Mouse (Mus musculus) adrenal gland, postnatal 10 days (tissue): ENCODE data around the gene Gm10337. TPM values are rescaled to one million over a fixed set of nuclear protein-coding genes. Genes with fewer than 3 reads are reported as not detected.
A peak's percentile ranks its signal among the peaks of the same experiment; 100 is the strongest.

ENCODE experiments used
- DNase-seq: peaks from one replicate; pipeline ENCODE4 v3.0.0; 2021; ENCODE audit warnings: mixed read lengths
- total RNA-seq, 2 experiments: library from RNA; stranded (reverse); gene quantifications; 2 replicates each; pipeline ENCODE4 v1.2.3; 2021

The Gm10337 gene
- total RNA-seq, 2 experiments from 2014 or later: 3.7 to 4.1 TPM

DNA sequence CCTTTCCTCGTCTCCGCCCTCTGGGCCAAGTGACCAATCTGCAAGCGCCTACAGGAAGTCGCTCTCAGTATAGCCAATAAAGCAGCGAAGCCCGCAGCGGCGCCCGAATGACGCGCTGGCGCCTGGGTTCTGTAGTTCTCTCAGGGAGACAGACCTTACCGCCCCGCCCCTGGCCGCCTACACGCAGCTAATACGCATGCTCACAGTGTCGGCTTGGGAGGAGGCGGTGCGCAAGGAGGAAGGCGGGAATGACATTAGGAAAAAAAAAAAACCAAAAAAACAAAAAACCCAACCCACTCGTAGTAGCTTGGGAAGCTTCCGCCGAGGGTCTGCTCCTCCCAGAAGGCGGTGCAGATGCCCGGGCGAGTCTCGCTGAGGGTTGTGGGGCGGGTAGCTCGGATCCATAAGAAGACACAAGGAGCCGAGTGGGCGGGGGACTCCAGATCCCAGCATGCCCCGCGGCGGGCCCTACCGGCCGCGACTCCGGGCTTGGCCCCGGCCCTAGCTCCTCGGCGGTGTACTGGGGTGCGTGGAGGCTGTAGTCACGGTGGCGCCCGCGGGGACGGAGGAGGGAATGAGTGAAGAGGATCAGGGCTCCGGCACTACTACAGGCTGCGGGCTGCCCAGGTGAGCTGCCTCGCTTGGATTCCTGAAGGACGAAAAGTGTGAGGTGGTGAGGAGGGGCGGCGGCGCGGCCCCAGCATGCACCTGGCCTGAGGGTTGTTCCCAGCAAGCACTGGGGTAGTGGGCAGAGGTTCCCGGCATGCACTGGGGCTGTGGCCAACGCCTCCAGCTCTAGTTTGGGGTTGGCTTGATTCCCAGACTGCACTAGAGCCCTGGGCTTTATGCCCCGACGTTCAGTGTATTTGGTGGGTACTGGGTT is 14.7 kb downstream of the Gm10337 start, which contains the start of gene Tarbp2:
Tarbp2 (plus strand) TSS at position 217 of the 883 bp plus-strand sequence.
- DNase-seq: peak; percentile 99

GRCm38 (mm10) chr15:102518859-102519201 is 15.3 kb downstream of the Gm10337 start:
- no peak for DNase-seq

- DNase-seq: no peak
Observed at GRCm38 (mm10) chr15:102519211-102520141, 16.0 kb downstream of the Gm10337 start.

DNA sequence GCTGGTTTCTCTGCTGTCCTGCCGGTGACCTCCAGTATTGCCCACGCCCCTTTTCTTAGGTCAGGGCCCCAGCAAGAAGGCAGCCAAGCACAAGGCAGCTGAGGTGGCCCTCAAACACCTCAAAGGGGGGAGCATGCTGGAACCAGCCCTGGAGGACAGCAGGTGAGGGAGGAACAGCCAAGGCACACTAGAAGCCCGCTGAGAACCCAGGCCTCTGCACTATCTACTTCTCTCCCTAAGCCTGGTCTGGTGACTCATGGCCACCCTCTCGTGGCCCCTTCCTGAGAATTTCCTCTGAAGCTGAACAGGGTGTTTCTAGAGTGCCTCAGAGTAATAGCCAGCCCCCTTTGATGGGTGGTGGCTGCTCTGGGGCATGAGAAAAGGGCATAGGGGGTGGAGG is 16.9 kb downstream of the Gm10337 start:
- no peak for DNase-seq

DNA sequence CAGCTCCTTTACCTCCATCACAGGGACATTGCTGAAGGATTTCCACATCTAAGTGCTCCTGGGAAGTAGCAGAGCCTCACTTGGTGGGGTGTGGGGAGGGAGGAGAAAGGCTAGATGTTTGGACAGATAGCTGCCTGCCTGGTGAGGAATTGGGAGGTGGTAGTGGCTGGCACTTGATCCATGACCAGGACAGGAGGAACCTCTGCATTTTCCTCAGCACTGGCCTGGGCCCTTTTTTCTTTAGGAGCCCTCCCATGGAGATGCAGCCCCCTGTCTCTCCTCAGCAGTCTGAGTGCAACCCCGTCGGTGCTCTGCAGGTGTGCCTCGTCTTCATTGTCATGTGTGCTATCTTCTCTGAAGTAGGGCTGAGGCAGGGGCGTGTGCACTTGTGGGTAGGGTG is 18.0 kb downstream of the Gm10337 start:
- DNase-seq: no peak

DNA sequence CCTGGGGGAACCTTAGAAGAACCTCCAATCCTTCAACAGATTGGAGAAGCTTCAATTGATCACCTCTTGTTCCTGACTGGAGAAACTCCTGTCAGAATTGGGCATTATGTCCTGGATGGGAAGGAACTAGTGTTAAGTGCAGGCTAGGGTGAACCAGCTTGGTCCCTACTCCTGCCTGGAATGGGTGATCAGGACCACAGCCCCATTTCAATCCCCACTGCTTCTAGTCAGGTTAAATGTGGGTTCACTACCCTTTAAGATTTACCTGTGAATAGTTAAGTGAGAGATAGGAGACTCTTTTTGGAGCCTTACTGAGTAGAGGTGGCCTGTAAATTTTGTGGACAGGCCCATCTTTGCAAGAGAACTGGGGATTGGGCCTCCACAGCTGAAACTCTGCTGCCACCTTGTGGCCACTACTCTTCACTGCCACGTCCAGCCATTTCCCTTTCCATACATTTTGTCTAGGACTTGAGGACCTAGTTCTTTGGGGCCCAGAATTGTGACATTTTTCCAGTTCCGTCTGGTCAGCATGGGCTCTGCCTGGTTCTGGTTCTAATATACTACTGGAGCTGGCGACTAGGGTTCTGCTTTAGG is 21.5 kb downstream of the Gm10337 start, which contains the start of gene Npff:
Npff (minus strand) TSS at position 51 of the 594 bp plus-strand sequence.
- peak; percentile 85 for DNase-seq

DNA sequence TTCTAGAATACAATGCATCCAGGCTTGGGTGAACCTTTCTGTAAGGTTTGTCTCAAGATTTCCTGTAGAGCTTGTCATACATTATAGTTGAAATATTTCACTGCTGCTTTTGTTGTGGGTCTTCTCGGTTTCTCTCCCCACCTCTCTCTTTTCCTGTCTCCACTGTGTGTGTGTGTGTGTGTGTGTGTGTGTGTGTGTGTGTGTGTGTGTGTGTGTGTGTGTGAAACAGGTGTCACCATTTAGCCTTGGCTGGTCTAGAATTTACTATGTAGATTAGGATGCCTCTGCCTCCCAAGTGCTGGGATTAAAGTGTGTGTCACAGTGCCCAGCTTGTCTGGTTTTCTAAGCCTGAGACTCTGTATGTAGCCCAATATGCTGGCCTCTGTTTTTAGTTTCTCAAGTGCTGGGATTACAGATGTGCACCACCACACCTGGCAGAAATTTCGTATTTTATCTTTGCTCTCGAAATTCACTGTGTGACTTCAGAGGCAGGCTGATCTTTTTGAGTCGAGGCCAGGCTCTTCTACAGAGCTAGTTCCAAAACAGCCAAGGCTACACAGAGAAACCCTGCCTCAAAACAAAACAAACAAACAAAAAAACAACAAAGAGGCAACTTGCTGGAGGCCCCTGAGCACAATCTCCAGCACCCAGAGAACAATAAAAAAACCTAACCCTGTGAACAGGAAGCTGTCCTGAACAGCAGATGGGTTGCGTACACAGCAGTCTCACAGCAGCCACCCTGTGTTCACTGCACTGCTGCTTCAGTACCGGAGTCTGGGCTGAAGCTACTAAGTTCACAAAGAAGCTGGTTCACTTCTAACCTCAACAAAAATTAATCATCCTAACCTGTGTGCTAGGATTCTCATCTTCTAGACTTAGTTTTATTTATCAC is 22.8 kb downstream of the Gm10337 start:
- no peak for DNase-seq

- DNase-seq: no peak
Observed at GRCm38 (mm10) chr15:102527936-102528335, 24.4 kb downstream of the Gm10337 start.

- DNase-seq: no peak
Observed at GRCm38 (mm10) chr15:102528396-102528795, 24.9 kb downstream of the Gm10337 start.

GRCm38 (mm10) chr15:102530566-102530965 is 27.0 kb downstream of the Gm10337 start:
- DNase-seq: no peak

GRCm38 (mm10) chr15:102531586-102531985 is 28.1 kb downstream of the Gm10337 start:
- DNase-seq: no peak

- DNase-seq: no peak
Observed at GRCm38 (mm10) chr15:102532106-102532900, 28.8 kb downstream of the Gm10337 start.

DNA sequence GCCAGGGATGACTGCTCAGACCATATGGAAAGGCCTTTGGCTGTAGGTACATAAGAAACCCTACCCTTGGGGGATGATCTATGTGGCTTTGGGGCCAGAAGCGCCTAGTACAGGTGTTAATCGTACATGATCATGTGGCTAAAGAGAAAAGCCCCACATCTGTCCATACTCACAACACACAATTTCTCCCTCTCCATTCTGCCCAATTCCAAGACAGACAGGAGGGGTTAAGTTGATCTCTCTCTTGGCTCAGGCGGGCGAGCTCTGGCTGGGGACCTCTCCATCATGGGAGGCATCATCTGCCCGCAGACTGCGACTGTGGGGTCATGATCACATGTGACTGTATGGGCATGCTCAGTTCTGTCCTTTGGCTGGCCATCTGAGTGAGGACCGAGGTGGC is 30.4 kb downstream of the Gm10337 start:
- no peak for DNase-seq

- DNase-seq: no peak
Observed at GRCm38 (mm10) chr15:102544801-102545200, 41.3 kb downstream of the Gm10337 start.

DNA sequence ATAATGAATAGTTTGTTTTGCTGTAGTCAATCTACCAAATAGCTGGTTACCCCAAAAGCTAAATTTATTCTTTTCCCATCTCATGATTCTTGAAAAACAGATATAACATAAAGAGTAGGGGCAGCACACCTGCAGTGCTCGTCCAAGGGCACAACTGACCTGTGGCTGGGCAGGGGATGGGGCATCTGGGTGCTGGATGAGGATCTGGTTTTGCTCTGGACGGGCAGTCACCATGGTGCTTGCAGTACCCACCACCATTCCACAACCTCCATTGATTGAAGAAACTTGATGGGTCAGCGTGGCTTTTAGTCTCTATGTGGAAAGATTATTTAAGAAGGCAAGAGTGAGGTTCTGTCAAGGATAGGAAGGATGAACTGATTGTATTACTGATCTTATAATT is 42.7 kb downstream of the Gm10337 start:
- DNase-seq: no peak

- DNase-seq: peak; percentile 75
Observed at GRCm38 (mm10) chr15:102546677-102547427, 43.3 kb downstream of the Gm10337 start.

- peak; percentile 29 for DNase-seq
Observed at GRCm38 (mm10) chr15:102547478-102547877, 44.0 kb downstream of the Gm10337 start.

DNA sequence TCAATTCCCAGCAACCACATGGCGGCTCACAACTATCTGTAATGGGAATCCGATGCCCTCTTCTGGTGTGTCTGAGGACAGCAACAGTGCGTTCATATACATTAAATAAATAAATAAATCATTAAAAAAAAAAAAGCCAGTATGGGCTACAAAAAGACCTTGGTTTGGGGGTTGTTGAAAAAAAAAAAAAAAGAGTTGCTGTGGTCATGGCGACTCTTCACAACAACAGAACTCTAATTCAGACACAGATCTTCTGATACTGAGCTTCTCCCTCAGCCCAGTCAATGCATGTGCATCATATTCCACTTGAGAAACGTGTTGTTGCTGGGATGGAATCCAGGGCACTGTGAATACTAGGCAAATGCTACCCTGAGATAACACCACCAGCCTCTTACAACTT is 49.1 kb downstream of the Gm10337 start:
- DNase-seq: no peak
